Mouse (Mus musculus) liver (tissue): ENCODE results near the gene Specc1l.
"Not testable (repeated sequence)": the region's sequence is repeated elsewhere in the genome, so short reads cannot be mapped to it uniquely, and the experiment has no call there.

ENCODE experiments used
- DNase-seq: peaks from one replicate; pipeline ENCODE4 v3.0.0-alpha.2; 2020; ENCODE audit warnings: mixed read lengths

Gene Specc1l

DNA sequence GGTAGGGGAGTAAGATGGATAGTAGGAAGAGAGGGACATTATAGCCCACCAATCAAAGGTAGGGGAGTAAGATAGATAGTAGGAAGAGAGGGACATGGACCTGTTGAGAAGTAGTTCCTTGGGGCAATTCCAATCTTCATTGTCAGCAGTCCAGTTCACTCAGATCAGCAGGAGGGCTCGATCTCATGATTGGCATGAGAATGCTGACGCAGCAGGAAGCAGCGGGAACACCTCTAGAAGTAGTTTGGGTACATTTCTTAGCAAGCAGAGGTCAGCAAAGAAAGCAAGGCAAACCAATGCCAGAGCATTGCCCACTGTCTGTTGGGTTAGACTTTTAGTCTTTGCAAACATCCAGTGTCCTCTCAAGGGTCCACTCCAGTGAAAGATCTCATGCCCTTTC lies 71.9 kb downstream of the Specc1l start:
- DNase-seq = no peak

DNA sequence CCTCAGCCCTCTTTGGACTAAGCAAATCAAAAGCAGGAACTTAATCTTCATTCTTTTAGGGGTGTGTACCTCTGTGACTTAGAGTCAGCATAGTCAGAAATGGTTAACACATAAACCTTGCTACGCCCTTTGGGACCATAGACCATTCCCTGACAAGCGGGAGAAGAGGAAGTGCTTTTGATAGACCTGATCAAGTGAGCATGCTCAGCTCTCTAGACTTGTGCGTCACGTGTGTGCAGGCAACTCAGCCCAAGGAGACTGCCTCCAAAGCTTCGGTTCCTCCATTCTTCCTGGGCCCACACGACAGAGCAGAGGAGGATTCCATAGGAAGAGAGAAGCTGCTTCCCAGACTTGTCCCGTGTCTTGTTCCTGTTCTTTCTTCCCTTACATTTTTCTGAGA lies 76.7 kb downstream of the Specc1l start:
- no peak for DNase-seq

DNA sequence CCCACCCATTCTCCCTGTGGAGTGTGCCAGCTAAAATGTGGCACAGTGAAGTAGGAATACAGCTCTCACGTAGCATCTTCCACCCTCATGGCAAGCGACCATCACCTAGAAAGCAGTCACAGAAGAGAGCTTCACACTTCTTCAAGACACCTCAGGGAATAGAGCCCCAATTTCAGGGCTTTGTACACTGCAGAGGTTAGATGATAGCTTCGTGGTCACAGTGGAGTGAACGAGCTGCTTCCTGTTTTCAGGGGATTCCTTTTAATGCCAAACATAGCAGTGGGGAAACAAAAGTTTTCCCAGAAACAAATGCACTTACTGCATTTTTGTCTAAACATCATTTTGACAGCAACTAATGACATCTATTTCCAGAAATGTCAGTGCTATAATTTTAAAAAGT lies 77.5 kb downstream of the Specc1l start:
- no peak for DNase-seq

DNA sequence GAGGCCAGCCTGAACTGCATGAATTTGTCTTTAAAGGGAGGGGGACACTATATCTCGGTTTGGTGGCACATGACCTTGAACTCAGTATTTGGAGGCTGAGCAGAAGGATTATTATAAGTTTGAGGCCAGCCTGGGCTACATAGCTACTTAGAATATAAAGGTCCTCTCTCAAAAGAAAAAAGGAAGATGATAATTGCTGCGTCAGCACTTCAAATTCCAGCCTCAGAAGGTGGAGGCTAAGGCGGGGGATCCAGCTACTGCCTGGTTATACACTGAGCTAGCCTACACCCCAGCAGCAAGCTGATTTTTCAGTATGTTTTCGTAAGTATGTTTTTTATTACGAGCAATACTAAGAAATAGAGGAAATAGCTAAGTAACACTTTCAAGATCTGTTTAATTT lies 78.8 kb downstream of the Specc1l start:
- DNase-seq = no peak

DNA sequence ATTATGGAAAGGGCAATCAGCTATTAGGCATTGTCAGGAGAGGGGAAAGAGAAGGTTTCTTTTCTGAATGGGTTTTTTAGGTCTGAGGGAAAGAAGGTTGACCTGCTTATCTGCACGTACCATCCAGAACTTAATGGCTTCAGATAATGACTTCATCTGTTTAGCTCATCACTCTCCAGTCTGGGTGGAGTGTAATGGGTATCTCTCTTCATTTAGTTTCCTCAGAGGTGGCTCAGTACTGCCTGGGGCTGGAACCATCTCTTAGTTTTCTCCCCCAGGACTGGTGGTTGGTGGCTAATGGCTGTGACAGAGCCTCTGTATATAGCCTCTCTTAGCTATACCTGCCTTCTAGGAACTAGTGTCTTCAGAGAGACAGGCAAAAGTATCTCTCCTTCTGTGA lies 79.5 kb downstream of the Specc1l start:
- no peak for DNase-seq

DNA sequence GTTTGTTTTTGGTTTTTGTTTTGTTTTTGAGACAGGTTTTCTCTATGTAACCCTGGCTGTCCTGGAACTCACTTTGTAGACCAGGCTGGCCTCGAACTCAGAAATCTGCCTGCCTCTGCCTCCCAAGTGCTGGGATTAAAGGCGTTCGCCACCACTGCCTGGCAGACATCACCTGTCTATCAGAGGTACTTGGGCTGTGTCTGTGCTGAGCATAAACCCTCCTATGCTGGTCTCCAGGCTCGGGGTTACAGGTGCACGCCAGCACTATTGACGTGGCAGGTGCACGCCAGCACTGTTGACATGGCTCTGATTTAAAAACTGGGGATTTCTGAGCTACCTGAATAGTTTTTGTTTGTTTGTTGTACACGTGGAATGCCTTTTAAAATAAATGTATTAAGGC lies 80.3 kb downstream of the Specc1l start:
- DNase-seq = not testable (repeated sequence)

DNA sequence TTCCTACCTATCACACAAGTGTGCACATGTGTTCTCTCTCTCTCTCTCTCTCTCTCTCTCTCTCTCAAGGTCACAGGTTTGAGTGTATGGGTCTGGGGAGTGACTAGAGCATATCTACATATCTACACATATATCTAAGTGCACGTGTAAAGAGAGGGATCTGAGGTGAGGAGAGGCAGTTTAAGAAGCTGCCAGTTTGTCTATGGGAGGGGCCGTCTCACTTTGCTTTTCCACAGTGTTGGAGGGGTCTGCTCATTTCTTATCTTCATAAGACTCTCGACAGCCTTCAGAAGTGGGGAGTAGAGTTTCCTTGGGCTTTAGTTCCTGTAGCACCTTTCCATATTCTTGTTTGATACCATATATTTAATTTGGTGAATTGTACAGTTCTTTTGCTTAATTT lies 81.4 kb downstream of the Specc1l start:
- DNase-seq = no peak

DNA sequence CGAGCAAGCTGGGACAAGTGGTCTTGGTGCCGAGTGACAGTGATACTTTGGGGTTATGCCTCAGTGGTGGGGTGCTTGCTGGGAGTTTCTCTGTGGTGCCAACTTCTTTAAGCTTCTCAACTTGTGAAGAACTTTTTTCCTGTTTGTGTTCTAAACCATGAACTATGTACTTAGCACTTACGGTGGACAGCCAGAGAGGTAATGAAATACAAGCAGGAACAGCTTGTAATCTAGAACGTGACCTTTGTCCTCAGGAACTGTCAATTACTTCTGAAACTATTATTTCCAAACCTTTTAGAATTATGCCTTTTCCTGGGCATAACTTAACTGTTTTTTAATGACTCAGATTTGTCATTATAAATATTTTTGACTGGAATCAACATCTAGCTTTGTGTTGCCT lies 82.5 kb downstream of the Specc1l start:
- no peak for DNase-seq

DNA sequence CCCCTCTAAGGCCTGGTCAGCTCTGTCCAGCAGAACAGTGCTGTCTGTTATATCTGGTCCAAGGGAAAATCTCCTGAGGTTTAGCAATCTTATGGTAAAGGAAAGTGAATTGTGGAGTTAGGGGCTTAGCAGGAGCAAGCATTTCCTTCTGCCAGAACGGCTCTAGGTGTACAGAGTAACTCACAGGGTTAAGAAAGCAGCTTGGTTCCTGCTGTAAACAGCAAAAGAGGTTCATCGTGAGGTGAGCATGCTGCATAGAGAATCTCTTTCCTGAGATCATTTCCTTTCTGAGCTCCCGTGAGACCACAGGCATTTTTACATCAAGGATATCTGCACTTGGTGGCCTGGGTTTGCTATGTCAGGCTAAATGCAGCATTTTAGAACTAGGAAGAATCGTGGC lies 83.1 kb downstream of the Specc1l start:
- no peak for DNase-seq

DNA sequence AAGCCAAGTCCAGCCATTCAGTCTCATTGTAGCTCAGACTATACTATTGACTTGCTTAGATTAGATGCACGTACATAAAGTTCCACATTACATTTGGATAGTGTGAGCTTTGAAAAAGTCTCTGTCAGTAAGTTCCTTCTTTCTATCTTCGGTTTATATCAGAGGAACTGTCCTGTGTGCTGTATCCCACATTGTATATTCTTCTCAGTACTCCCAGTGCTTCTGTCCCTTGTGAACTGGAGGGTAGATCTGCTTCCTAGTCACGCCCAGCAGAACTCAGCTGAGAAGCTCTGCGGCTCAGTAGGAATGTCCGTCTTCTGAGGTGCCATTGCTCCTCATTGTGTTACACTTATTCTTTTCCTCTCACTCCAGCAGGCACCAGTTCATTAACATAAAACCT lies 86.7 kb downstream of the Specc1l start:
- no peak for DNase-seq

DNA sequence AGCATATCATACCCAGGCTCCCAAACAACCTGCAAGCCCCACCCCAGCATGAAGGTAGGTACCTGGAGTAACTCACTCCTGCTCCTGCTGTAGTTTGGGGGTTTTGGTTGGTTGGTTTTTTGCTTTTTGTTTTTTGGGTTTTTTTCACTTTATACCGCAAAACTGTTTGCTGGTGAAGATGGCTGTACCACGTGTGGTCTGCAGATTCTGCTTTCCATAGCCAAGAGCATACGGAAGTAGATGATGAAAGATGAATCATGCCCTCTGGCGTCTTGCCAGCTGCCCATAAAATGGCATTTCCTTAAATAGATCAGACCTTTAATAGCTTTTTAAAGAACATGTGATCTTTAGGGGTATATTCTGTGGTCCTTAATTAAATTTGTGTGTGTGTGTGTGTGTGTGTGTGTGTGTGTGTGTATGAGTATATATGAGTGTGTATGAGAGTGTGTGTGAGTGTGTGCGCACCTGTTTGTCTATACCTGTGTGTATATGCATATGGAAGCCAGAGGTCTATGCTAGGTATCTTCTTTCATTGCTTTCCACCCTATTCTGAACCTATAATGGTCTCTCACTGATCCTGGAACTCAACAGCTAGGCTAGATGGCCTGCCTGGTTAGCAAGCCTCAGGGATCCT lies 88.0 kb downstream of the Specc1l start:
- peak; percentile 39 for DNase-seq

DNA sequence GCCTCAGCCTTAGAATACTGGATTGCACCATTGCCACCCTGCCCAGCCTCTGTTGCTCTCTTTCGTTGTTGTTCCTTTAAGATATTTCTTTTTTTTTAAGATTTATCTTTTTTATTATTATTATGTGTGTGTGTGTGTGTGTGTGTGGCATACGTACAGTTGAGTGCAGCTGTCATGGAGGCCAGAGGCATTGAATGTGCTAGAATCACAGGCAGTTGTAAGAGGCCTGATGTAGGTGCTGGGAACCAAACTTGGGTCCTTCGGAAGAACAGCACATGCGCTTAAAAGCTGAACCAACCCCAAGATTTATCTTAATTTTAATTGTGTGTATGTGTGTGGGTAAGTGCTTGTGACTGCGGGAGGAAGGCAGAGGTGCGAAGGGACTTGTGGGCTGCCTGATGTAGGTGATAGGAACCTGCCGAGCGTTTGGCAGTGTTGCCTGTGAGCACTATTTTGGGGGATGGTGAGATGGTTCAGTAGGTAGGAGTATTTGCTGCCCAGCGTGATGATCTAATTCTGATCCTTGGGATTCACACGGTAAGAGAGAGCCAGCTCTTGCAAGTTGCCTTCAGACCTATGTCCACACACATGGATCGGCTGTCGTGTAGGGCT lies 89.4 kb downstream of the Specc1l start:
- no peak for DNase-seq

DNA sequence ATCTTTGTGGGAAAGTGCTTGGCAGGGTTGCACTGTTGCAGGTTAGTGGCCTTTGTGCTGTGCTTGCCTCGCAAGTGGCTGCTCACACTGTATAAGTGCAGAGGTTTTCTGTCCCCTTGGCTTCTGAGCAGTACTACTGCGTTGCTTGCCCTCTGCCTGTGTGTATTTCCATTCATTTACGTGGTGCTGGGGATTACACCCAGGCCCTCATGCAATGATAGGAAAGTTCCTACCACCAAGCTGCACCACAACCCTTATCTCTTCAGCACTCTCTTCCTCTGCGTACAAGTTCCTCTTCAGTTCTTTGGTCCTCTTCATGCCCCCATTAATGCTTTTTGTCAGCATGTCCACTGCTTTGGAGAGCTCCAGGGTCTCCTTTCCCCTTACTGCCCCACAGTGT lies 90.1 kb downstream of the Specc1l start:
- peak; percentile 28 for DNase-seq

DNA sequence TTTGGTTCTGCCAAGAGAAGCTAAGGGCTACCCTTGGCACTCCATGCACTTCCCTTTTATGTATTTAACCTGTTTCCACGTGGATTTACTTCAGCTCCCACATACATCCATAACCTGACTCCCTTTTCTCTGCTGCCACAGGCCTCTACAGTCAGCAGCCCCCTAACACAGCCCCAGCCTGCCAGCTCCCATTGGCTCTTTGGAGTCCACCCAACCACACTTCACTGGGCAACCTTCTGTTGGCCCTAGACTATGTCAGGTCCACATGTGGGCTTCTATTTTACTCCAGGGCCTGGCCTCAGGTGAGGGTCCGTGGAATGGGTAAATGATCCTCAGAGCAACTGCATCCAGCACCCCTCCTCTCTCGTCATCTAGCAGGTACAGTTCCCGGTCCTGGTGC lies 90.7 kb downstream of the Specc1l start:
- DNase-seq = no peak

DNA sequence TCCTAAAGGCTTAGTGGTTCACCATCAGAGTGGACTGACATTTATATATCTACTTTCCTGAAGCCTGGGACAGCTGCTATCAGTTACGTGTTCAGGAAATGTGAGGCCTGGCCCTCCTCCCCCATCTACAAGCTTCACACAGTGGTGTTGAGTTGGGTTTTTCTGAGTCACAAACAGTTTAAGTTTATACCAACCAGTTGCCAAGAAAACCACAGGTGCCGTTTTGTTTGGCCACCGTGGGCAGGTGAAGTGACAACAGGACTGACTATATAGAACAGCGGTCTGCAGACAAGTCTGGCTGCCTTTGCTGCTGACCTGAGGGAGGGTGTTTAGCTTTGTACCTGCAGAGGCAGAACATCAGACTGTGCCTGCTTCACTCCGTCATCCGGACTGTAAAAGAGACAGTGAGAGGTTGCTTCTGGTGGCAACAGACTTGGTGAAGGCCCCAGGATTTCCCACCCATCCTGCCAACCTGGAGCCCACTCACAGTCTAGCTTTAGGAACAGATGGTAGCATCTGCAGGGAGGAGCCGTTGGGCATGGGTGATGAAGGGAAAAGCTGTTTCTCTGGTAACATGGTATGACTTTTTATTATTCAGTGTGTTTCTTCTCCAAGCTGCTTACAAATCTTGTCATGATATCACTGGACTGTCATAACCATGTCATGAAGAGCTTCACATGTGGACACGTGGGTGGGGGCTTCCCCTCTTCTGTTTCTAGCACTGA lies 91.6 kb downstream of the Specc1l start:
- no peak for DNase-seq

DNA sequence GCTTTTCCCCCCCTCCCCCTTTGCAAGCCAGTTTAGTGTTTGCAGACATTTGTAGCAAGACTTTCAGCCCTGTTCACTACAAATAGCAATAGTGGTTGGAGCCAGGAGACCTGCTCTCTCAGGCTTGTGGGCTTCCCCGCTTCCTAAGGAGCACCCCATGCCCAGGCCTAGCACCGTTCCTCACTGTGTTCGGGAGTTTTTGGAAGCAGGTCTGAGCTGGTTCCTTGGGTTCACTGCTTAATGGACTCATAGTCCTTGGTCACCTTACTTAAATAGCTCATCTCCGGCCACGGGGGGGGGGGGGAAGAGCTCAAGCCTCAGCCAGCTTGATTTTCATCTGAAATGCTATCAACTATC lies 92.2 kb downstream of the Specc1l start:
- DNase-seq = no peak

DNA sequence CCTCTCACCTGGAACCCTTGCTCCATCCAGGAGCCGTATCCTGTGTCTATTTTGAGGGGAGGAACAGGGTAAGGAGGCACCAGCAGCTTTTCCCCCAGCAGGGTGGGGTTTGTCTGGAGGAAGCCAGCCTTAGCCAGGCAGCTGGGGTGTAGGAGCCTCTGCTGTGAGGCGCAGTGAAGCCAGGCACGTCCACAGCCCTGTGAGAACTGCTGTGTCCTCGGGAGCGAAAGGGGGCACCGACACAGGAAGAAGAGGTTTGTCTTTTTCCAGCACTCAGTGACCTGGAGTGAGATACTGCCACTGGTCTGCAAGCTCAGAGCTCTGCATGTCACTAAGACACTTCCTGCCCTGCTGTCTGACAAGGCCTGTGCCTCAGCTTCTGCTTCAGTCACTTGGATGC lies 92.5 kb downstream of the Specc1l start:
- DNase-seq = peak; percentile 37

DNA sequence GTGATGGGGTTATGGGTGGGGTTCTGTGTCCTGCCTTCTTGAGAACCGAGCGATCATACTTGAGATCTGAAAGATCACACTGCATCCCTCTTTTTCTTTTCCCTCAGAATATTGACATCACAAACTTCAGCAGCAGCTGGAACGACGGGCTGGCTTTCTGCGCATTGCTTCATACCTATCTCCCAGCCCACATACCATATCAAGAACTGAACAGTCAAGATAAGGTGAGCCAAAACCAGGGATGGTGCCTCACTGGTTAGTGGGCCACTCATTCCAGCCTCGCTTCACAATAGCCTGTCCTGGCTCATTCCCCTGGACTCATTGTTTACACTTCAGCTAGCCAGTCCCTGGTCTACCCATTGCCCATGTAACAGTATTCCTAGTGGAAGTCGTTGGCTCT lies 95.3 kb downstream of the Specc1l start:
- DNase-seq = no peak

DNA sequence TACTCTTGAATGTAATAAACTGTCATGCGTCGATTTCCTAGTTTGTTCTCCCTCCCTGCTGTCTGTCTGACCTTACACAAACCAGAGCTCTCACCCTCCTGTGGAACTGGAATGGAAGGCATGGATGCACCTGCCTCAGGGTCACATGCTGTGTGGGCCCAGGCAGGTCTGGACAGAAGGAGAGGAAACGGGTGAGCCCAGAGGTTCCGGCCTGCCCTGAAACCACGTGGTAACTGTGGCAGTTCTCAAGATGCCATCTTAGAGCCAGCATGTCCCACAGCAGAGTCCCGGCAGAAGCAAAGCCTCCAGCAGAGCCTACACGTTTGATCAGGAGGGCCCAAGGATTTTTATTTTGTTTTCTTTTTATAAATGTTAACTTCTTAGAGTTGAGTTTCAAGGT lies 100.5 kb downstream of the Specc1l start:
- no peak for DNase-seq

DNA sequence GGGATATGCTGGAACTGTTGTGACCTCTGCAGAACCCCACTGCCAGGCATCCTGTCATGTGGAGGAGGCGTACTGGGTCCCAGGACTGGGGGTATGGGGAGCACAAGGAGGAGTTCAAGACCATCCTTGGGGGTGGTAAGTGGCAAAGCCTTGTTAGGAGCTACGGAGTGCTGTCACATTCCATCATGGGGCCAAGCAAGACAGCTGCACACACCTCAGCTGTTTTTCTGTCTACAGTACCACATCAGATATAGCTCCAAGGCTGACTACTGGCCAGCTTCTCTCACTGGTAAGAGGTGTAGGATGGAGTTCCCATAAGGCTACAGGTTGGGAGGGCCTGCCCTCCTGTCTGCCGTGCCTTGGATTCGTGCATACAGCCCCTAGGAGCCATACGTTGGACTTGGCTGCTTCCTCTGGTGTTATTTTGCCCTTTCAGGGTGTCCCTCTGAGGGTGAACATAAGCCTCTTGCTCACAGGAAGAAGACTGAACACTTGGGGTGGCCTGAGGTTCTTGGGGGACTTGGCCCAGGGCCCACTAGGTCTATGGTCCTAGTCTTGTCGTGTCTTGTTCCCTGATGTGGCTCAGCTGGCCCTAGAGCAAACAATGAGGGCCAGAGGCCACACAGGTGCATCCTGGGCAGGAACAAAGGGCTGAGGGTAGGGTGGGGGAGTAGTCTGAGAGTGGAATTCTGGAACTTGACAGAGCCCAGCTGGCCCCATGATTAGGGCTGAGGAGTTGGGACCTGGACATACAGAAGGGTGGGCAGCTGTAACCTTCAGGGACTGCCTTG lies 102.5 kb downstream of the Specc1l start:
- no peak for DNase-seq

DNA sequence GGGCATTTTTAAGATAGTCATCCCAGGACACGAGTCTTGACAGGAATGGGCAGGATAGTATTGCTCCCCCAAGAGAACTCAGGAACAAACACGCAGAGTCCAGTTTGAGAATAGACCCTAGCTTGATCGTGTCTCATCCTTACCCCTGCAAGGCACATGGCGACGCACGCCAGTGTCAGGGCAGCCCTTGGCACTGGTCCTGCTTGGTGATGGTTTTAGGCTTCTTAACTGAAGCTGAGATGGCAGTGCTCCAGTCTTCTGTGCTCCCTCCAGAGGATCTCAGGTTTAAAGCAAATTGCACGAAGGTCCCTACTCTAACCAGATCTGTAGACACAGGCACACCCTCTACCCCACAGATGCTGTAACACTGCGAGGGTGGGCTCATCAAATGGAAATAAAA lies 103.9 kb downstream of the Specc1l start:
- no peak for DNase-seq

DNA sequence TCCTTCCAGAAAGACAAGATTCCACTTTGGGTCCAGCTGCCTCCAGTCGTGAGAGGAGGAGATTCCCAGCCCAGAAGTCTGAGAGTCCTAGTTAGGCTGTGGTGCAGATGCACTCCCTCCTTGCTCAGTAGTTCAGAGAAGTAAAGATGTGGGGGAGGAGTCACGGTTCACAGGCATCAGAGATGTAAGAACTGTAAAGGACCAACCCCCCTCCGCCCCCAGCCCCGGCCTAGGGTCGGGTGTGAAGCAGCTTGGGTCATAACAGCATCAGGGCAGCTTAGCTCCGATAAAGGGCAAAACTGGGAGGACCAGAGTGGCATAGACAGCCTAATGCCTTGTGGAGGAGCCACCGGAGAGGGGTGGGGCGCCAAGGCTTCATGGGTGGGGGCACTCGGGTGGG lies 104.6 kb downstream of the Specc1l start:
- DNase-seq = no peak

DNA sequence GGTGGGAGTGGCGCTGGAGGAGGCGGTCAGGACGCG lies 104.8 kb downstream of the Specc1l start, which contains the start of gene Adora2a:
TSS of gene Adora2a (plus strand) at position 6 of the 36 bp plus-strand sequence.
- no peak for DNase-seq
